Mouse (Mus musculus): ENCODE measurements around the gene Gm28053. TPM values are rescaled to one million over a fixed set of nuclear protein-coding genes. Genes with fewer than 3 reads are reported as not detected.

Gene Gm28053
- polyA plus RNA-seq (2015; fragmentation: Nextera tagmentation; extraction: Ambion mirVana): 1.4 and 1.6 TPM in 2 replicates

- H3K27me3 ChIP-seq: no peaks in the 10 kb centered on the region
- no peak for ATAC-seq (ENCODE audit: insufficient number of reproducible peaks, insufficient read depth, low FRiP score, low TSS enrichment, low read depth)
- H3K27ac ChIP-seq: no peak within 1 kb of the TSS
- no peaks in the 10 kb centered on the region for H3K4me1 ChIP-seq
- H3K36me3 ChIP-seq: no peaks in the 10 kb centered on the region
- no peak within 1 kb of the TSS for H3K9ac ChIP-seq
- WGBS: 57% methylated on average over 2 of the region's 2 CpGs
- no peaks in the 10 kb centered on the region for H3K9me3 ChIP-seq
- H3K4me2 ChIP-seq: no peak within 1 kb of the TSS
- H3K4me3 ChIP-seq: no peak within 1 kb of the TSS
Measured at GRCm38 (mm10) chr6:48718455-48718854, at the start of gene Gm28053, which contains the start of gene Gimap7. Gm28053 (plus strand) TSS chr6:48718607. Gimap7 (plus strand) TSS chr6:48718621.

DNA sequence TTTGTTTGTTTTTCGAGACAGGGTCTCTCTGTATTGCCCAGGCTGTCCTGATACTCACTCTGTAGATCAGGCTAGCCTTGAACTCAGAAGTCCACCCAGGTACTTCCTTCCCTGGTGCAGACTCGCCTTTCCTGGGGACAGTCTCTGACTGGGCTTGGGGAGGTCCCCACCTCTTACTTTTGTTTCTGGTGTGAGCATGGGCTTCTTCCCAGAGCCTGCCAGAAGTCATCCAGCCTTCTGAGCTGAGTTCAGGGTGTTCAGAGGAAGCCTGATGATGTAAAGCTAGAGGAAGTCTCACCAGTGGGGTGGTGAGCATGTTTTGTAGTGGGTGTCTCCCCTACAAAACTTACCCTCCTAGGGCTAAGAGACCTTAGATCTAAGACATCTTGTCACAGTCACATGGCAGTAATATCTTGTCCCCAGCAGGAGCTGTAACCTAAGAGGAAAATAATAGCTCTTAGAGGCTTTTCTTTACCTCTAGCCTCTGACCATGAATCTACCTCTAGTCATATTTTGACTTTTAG lies 48.9 kb upstream of the Gm28053 start:
- Histone ChIP-seq H3K27ac (no peak overlapping the region), H3K9me3 (no peaks in the 10 kb centered on the region), H3K4me2 (no peak overlapping the region), H3K4me3 (no peak overlapping the region), H3K27me3 (no peaks in the 10 kb centered on the region), H3K4me1 (no peaks in the 10 kb centered on the region), H3K36me3 (no peaks in the 10 kb centered on the region), H3K9ac (no peak overlapping the region)
- WGBS: 58% methylated on average over 2 of the region's 2 CpGs
- no peak for ATAC-seq (ENCODE audit: insufficient number of reproducible peaks, insufficient read depth, low FRiP score, low TSS enrichment, low read depth)

GRCm38 (mm10) chr6:48674291-48675058 lies 43.9 kb upstream of the Gm28053 start:
- Histone ChIP-seq H3K9ac (no peak overlapping the region), H3K27ac (no peak overlapping the region), H3K36me3 (no peaks in the 10 kb centered on the region), H3K27me3 (no peaks in the 10 kb centered on the region), H3K4me2 (no peak overlapping the region), H3K9me3 (no peaks in the 10 kb centered on the region), H3K4me1 (no peaks in the 10 kb centered on the region), H3K4me3 (no peak overlapping the region)
- no peak for ATAC-seq (ENCODE audit: insufficient number of reproducible peaks, insufficient read depth, low FRiP score, low TSS enrichment, low read depth)
- WGBS: 93% methylated on average over 9 of the region's 9 CpGs

DNA sequence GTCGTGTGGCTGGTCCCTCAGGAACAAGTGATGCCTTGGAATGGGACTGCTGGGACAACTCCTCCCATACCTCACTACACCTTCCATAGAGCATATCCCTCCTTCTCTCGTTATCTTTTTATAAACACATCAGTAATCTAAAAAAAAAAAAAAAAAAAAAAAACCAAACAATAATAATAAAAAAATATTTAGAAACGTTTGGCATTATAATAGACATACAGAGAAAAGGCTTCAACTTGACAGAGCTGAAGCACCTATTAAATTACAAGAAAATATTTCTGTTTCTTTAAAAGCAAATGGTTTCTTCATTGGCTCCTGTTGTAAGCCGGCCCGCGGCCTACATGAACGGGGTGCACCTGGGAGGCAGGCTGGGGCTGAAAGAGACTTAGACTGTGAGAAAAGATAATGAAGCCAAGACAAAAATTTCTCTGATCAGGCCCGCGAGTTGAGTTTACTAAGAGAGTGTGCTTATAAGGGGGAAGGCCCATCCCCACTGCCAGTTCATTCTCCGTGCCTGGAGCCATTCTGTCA lies 42.9 kb upstream of the Gm28053 start:
- no peaks in the 10 kb centered on the region for H3K4me1 ChIP-seq
- no peaks in the 10 kb centered on the region for H3K9me3 ChIP-seq
- H3K27me3 ChIP-seq: no peaks in the 10 kb centered on the region
- 27% methylated on average over 10 of the region's 10 CpGs for WGBS
- no peak for ATAC-seq (ENCODE audit: insufficient number of reproducible peaks, insufficient read depth, low FRiP score, low TSS enrichment, low read depth)
- H3K27ac ChIP-seq: no peak overlapping the region
- peak overlapping the region; percentile 39 for H3K4me3 ChIP-seq
- H3K9ac ChIP-seq: peak overlapping the region; percentile 44; the same call in 1 of the 2 replicates
- H3K36me3 ChIP-seq: no peaks in the 10 kb centered on the region
- H3K4me2 ChIP-seq: peak overlapping the region; percentile 58

DNA sequence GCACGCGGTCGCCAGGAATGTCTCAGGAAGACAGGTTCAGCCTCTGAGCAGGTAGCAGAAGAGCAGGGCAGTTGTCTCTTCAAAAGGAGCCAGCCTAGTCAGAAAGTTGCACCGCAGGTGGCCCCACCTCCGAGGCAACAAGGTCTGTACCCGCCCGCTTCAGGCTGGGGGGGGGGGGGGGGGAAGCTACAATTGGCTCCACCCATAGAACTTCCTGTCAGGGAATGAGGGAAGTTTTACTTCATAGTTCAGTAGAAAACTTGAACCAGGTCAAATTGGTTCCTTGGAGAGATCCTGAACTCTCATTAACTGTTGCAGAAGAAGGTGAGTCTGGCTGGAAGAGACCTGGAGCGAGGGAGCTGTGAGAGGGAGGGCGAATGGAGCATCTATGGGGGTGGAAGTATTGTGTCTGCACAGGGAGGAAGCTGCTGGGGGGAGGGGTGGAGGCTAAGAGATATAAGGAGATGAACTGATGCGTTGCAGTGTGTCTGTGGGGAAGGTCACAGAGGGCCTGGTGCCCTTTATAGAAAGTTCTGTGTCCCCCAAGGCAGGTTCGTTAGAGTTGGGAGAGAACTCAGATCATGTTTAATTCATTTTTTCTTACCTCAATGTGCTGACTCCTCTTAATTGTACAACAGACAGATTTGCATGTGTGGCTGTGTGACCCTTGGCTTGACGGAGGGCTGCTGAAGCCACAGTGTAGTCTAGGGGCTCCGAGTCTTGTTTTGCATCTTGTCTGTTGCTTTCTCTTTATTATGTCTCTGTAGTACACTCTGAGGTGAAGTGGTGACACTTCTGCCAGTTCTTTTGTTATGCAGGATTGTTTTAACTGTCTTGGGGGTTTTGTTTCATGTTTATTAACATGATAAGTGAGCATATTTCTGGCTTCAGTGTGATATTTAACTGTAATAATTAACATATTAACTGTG lies 42.2 kb upstream of the Gm28053 start, which contains the start of gene Gimap9:
Gimap9 (plus strand) TSS at position 199 of the 929 bp plus-strand sequence.
- Histone ChIP-seq H3K27ac (peak within 1 kb of the TSS; percentile 39; the same call in 1 of the 2 replicates), H3K4me3 (peak within 1 kb of the TSS; percentile 39), H3K36me3 (no peaks in the 10 kb centered on the region), H3K9me3 (no peaks in the 10 kb centered on the region), H3K27me3 (no peaks in the 10 kb centered on the region), H3K9ac (peak within 1 kb of the TSS; percentile 44), H3K4me1 (no peaks in the 10 kb centered on the region), H3K4me2 (peak within 1 kb of the TSS; percentile 58)
- WGBS: 18% methylated on average over 13 of the region's 13 CpGs
- ATAC-seq (ENCODE audit: insufficient number of reproducible peaks, insufficient read depth, low FRiP score, low TSS enrichment, low read depth): no peak

- H3K9me3 ChIP-seq: no peaks in the 10 kb centered on the region
- ATAC-seq (ENCODE audit: insufficient number of reproducible peaks, insufficient read depth, low FRiP score, low TSS enrichment, low read depth): no peak
- 85% methylated on average over 5 of the region's 5 CpGs for WGBS
- no peaks in the 10 kb centered on the region for H3K27me3 ChIP-seq
- no peaks in the 10 kb centered on the region for H3K36me3 ChIP-seq
- H3K4me2 ChIP-seq: peak overlapping the region; percentile 58
- no peak overlapping the region for H3K27ac ChIP-seq
- 0 out of 2 replicates have a peak overlapping the region, but pooled peaks have one; percentile 39 for H3K4me3 ChIP-seq
- H3K4me1 ChIP-seq: no peaks in the 10 kb centered on the region
- H3K9ac ChIP-seq: no peak overlapping the region
Measured at GRCm38 (mm10) chr6:48676860-48677415, 41.5 kb upstream of the Gm28053 start.

DNA sequence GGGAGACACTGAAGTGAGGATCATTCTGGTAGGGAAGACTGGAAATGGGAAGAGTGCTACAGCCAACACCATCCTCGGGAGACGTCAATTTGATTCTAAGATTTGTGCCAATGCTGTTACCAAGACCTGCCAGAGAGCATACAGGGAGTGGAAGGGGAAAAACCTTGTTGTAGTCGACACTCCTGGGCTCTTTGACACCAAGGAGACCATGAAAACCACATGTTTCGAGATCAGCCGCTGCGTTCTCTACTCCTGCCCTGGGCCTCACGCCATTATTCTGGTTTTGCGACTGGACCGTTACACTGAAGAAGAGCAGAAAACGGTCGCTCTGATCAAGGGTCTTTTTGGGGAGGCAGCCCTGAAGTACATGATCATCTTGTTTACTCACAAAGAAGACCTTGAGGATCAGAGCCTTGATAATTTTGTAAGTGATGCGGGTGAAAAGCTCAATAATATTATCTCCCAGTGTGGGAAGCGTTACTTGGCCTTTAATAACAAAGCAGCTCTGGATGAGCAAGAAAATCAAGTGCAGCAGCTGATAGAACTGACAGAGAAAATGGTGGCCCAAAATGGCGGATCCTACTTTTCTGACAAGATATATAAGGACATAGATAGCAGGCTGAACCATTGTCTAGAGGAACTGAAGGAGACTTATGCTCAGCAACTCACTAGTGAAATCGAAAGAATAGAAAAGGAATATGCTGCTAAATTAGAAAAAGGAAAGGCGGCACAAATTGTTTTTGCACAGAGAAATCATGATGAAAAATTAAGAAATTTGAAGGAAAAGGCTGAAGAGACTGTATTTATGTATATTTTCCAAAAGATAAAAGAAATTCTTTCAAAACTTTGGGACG lies 40.7 kb upstream of the Gm28053 start:
- Histone ChIP-seq H3K4me3 (no peak overlapping the region), H3K9me3 (no peaks in the 10 kb centered on the region), H3K27ac (no peak overlapping the region), H3K27me3 (no peaks in the 10 kb centered on the region), H3K4me2 (no peak overlapping the region), H3K36me3 (no peaks in the 10 kb centered on the region), H3K9ac (no peak overlapping the region), H3K4me1 (no peaks in the 10 kb centered on the region)
- WGBS: 92% methylated on average over 17 of the region's 17 CpGs
- ATAC-seq (ENCODE audit: insufficient number of reproducible peaks, insufficient read depth, low FRiP score, low TSS enrichment, low read depth): no peak

DNA sequence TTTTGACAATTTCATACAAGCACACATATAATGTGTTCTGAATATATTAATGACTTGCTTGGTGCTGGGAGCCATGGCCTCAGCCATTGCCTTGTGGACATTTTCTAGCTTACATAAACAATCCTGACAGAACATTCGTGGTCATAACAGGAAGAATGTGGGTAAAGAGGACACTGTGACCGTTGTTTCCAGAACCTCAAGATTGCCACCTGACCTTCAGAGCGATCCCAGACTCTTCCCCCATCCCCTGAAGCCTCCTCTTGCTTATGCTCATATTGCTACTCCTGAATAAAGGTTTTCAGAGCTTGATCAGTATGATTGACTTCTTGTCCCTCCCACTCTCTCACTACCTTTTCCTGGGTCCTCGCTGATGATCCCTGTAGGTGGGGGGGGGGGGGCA lies 40.0 kb upstream of the Gm28053 start:
- WGBS: 80% methylated on average over 4 of the region's 4 CpGs
- Histone ChIP-seq H3K4me3 (no peak overlapping the region), H3K27me3 (no peaks in the 10 kb centered on the region), H3K9ac (no peak overlapping the region), H3K4me1 (no peaks in the 10 kb centered on the region), H3K36me3 (no peaks in the 10 kb centered on the region), H3K27ac (no peak overlapping the region), H3K4me2 (no peak overlapping the region), H3K9me3 (no peaks in the 10 kb centered on the region)
- no peak for ATAC-seq (ENCODE audit: insufficient number of reproducible peaks, insufficient read depth, low FRiP score, low TSS enrichment, low read depth)

DNA sequence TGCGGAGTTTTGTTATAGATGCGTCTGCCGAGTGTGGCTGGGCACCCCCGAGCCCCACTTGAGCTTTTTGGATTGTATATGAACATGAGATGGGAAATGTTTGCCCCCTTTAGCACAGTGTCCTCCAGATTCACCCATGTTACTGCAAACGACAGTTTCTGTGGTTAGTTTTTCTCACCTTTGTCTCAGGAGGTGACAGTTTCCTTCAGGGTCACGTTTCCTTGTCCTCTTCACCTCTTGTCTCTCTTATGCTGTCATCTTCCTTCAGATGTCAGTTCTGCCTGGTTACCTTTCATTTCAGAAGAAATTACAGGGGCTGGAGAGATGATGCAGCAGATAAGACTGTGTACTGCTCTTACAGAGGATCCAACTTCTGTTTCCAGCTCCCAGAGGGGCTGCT lies 38.7 kb upstream of the Gm28053 start:
- H3K27me3 ChIP-seq: no peaks in the 10 kb centered on the region
- H3K4me3 ChIP-seq: no peak overlapping the region
- no peaks in the 10 kb centered on the region for H3K4me1 ChIP-seq
- ATAC-seq (ENCODE audit: insufficient number of reproducible peaks, insufficient read depth, low FRiP score, low TSS enrichment, low read depth): no peak
- no peaks in the 10 kb centered on the region for H3K9me3 ChIP-seq
- H3K27ac ChIP-seq: no peak overlapping the region
- H3K9ac ChIP-seq: no peak overlapping the region
- no peaks in the 10 kb centered on the region for H3K36me3 ChIP-seq
- WGBS: 80% methylated on average over 6 of the region's 6 CpGs
- H3K4me2 ChIP-seq: no peak overlapping the region

GRCm38 (mm10) chr6:48680421-48680820 lies 38.0 kb upstream of the Gm28053 start:
- 84% methylated on average over 5 of the region's 5 CpGs for WGBS

More at GRCm38 (mm10) chr6:48680421-48680820, 38.0 kb upstream of the Gm28053 start:
- H3K9me3 ChIP-seq: no peaks in the 10 kb centered on the region
- no peak overlapping the region for H3K27ac ChIP-seq
- no peak overlapping the region for H3K4me3 ChIP-seq
- H3K4me1 ChIP-seq: no peaks in the 10 kb centered on the region
- ATAC-seq (ENCODE audit: insufficient number of reproducible peaks, insufficient read depth, low FRiP score, low TSS enrichment, low read depth): no peak
- H3K27me3 ChIP-seq: no peaks in the 10 kb centered on the region
- H3K9ac ChIP-seq: no peak overlapping the region
- no peaks in the 10 kb centered on the region for H3K36me3 ChIP-seq
- H3K4me2 ChIP-seq: no peak overlapping the region

All from embryonic facial prominence, embryonic 13.5 days (tissue).